Mouse (Mus musculus) kidney, adult 18-20 months (tissue): ENCODE measurements around the gene Mgat4e.
"Not testable (repeated sequence)": the region's sequence is repeated elsewhere in the genome, so short reads cannot be mapped to it uniquely, and the experiment has no call there.

Experiments used
- DNase-seq: peaks from one replicate; pipeline ENCODE4 v3.0.0; 2021

Gene Mgat4e

DNA sequence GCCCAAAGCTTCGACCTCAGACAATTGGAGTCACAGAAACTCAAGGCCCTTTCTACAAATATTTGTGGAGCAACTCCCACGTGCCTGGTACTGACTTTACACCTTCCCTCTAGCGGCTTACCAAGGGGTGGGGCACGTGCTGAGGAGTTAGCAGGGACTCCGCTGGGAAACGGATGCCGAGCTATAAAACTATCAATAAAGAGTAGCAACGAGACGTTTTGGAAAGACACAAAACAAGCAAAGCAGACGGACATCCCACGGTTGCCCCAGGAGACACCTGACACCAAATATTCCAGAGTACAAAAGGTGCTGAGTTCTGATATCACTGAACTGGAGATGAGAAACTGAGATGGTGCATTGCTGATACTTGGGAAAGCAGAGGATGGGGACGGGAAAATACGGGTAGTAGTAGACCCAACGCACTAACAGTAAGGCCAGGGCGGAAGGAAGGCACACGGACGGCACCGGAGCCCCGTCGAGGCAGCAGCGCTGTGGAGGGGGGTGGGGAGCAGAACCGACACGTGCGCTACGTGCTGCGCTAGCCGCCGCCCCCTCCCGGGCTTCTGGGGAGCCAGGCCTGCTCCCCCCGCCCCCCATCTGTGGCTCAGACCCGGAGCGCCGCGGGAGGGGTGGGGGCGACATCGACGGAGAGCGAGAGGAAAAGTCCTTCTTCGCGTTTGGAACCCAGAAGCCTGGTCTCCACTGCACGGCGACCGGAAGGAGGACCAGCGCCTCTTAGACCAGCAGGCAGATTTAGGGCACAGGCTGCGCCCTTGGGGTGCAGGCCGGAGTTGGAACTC lies 6.6 kb upstream of the Mgat4e start:
- peak; percentile 9 for DNase-seq

DNA sequence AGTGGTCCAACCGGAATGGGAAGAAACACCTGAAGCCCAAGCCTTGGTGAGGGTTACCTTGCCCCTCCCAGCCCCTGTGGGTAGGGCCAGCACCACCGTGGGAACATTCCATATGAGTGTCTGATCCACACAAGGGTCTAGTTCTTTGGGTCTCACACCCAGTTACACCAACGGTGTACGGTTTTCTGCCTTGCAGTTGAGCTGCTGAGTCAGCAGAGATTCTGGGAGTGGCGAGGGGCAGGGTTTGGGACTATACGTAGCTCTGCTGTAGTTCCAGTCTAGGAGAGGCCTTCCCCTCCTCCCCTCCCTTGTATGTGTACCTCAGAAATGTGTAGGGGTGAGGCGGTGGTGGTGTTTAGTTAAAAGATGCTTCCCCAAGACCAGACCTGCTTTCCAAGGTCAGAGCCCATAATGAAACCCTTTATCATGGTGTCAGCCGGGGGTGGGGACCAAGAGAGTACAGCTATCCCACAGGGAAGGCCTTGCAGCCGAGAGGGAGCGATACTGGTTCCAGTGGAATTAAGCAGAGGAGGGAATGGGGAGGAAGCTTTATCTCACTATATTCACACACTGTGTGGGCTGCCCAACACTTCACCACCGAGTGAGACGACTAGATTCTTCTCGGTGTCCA lies 5.9 kb upstream of the Mgat4e start:
- DNase-seq, result no peak

DNA sequence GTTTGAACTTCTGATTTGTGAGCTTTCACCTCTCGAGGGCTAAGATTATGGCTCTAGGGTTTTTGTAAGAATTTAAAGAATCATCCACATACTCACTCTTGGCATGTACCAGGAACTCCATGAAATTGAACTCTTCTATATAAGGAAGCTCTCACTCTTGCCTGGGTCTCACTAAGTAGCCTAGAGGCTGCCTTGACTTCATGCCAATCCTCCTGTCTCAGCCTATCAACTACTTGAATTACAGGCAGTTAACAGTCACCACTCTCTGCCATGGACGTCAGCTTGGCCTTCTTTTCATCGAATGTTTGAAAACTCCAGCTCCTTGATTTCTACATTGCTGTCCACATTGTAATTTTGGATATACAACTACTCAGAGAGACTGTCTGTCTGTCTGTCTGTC lies 2.9 kb upstream of the Mgat4e start:
- no peak for DNase-seq

DNA sequence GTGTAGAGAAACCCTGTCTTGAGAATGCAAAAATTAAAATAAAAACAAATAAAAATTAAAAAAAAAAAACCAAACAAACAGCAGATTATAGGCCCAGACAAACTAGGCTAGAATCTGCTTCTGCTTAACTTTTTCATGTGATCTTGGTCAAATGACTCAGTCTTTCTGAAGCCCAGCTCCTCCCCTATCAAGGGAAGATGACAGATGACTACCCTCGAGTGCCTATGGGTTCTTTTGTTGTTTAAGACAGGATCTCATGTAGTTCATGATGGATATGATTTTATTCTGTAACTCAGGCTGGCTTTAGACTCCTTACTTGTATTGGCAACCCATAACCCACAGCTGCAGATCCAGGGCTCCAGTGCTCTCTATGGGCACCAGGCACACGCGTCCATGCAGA lies 2.4 kb upstream of the Mgat4e start:
- no peak for DNase-seq

DNA sequence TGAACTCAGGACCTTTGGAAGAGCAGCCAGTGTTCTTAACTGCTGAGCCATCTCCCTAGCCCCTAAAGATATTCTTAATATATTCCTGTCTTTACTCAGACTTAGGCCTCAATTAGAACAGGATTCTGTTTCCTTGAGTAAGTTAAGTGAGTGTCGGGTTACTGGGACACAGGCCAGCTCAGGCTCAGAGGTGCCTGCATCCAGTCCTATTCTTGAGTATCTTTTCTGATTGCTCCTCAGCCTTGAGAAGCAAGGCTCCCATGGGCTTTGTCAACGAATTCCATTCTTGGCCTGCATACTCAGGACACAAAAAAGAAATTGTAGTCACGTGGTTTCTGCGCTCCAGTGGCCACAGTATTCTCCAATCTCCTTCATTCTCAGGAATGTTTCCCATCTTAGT lies 1.3 kb downstream of the Mgat4e start:
- DNase-seq, result no peak

DNA sequence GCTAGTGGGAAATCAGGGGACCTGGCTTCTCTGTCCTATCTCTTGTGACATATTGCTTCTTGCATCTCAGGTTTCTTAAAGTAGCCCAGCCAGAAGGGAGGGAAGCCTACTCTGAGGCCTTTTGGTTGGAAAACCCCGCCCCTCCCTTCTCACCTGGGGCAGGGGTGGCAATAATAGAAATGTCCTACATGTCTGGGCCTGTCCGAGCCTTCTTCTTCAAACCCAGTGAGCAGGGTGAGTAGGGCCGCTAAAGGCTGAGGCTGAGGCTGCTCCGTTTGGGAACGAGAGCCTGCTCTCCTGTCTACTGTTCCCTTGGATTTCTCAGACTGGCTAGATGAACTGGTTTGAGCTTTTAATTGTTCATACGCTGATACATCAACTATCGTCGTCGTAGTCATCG lies 8.9 kb downstream of the Mgat4e start:
- no peak for DNase-seq

DNA sequence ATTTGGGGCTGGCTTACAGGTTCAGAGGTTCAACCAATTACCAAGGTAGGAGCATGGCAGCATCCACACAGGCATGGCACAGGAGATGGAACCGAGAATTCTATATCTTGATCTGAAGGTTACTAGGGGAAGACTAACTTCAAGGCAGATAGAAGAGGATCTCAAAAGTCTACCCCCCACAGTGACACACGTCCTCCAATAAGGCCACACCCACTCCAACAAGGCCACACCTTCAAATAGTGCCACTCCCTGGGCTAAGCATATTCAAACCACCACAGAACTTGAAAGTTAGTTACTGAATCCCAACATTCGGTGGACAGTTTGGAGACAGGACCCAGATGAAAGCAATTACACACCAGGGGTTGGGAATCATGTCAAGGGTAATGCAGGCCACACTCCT lies 14.0 kb downstream of the Mgat4e start:
- DNase-seq, result no peak

DNA sequence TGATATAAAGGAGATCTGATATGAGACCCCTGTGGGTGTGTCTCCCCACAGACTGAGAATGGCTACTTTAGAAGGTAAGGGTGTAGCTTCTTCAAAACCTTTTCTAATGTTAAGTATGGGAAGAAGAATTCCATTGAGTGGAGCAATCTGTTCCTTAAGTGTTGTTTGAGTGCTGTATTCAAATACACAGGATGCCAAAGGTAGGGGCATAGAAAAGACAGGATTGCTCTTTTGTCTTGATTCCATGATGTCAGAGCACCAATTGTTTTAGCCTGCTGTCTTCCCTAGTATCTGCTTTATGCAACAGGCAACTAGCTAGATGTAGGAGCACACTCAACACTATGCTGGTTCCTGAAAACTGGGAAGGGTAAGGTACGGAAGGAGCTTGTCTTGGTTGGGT lies 14.4 kb downstream of the Mgat4e start:
- DNase-seq, result no peak

DNA sequence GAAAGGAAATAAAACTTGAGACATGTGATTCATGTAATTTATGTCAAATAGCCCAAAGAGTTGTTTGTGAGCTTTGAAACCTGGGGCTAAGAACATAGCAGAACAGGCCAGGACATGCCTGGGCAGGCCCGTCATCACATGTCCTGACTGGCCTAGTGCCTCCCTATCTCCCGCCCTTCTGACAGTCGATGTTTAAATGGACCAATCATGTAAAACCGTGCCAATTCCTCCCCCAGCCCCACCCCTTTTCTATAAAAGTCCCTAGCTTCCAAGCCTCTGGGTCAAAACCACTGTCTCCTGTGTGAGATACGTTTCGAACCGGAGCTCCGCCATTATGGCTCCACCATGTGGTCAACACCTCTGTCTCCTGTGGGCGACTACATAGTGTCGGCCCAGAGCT lies 15.8 kb downstream of the Mgat4e start:
- DNase-seq, result not testable (repeated sequence)

DNA sequence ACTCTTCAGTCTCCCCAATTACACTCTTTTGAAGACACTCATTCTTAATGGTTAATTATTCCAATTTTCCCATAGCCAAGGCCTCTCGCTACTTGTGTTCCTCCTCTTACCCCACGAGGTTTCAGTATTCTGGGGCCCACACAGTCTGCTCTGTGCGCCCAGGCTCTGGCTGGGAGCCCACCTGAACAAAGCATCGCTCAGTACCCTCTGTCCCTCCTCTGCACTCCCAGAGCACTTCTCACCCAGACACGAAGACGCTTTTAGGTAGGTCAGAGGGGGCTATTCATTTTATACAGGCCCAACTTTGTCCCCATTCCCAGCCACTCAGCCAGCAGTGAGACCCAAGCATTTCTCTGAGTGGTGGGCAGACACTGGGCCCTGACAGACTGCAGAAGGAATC lies 18.9 kb downstream of the Mgat4e start:
- DNase-seq, result no peak

DNA sequence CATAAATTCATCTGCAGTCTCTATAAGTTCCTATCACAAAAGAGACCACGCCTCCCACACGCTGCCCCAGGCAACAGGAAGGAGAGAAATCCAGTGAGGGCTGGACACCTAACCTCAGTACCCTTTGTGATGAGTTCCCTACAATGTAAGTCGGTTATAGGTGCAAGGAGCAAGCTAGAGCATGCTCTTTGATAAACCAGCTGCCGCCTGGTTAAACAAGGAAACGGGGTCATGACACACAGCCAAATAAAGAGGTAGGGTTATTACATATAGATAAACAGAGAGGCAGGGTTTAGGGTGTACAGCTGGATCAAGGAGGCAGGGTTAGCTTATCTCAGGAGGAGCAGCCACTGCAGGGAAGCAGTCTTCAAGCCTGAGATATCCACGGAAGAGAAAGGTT lies 22.7 kb downstream of the Mgat4e start:
- DNase-seq, result no peak

DNA sequence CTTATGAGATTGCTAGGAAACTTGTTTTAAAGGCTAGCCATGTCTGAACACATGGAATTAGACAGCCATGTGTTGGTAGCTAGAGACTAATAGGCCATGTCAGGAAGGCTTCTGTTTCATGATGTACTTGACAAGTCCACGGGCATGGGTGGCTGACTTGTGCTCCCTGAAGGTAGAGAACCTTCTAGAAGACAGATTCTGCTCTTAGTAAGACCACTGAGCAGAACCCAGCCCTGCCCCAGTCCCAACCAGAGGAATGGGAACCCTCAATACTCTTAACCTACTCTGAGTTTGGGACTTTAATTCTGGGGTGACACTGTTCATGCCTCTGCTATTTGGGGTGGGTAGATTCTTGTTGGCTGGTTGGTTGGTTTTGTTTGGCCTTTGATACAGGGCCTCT lies 24.5 kb downstream of the Mgat4e start:
- DNase-seq, result no peak

DNA sequence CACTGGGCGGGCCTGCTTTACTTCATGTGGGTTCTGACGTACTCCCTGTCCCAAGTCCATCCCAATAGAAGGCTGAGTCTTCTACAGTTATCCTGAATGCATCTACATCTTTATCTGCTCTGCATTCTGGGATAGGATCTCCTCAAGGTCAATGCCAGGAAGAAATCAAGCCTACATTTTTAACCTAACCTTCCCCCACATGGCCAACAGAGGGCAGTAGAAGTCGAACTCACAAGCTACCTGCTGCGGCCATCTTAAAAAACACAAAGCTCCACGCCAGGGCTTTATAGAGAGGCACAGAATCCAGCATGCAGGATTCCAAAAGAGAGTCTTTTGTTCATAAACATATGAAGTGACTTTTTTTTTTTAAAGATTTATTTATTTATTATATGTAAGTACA lies 25.1 kb downstream of the Mgat4e start:
- DNase-seq, result no peak

DNA sequence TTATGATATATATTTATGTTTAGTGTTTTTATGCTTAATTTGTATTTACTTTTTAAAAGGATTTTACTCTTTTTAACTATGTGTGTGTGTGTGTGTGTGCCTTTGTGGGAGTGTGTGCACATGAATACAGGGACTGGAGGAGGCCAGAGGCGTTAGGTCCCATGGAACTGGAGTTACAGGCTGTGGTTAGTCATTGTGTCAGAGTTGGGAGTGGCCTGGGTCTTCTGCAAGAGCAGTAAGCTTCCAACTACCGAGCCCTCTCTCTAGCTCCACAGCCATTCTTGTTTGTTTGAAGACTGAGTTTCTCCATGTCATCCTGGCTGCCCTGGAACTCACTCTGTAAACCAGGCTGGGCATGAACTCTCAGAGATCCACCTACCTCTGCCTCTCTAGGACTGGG lies 27.2 kb downstream of the Mgat4e start:
- DNase-seq, result no peak

DNA sequence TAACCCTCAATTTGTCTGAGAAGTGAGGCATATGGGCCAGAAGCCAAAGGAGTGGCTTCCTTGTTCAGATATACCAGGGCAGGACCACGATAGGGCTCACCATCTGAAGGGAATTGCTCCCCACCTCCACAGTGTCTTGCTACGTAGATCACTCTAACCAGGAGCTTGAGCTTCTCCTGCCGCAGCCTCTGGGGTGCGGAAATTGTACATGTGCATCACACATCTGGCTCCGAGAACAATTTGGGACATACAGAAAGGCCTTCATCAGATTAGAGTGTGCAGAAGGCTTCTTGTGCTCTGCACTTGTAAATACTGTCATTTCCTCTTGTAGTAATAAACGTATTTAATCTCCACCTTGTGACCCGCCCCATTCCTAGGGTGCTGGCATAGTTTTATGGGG lies 28.3 kb downstream of the Mgat4e start:
- DNase-seq, result no peak

DNA sequence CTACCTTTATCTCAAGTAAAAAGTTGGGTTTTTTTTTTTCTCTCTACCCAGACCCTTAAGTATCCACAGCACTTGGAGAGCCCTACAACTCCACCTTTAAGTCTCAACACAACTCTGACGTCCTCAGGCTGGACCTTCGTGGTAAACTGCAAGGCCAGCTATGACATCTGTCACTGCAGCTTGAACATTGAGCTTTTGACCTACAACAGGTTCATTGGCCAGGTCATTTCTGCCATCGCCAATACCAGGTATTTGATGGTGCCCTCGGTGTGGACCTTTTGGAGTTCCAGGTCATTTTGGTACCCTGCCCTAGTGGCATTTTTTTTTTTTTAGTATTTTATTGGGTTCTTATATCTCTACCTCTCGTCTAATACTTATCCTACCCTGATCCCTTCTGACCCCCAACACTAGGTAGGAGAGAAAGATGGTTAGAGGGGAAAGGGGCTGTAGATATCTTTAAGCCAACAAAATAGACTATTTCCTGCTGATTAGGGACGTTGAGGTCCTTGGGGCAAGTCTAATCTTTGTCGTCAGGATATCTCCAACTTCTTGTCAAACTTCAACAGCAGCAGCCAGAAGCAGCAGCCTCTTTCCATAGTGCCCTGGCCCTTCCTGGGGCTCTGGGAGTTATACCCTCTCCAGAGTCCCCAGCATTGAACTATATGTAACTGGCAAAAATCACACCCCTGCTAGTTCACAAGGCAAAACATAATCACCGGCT lies 29.3 kb downstream of the Mgat4e start:
- no peak for DNase-seq

DNA sequence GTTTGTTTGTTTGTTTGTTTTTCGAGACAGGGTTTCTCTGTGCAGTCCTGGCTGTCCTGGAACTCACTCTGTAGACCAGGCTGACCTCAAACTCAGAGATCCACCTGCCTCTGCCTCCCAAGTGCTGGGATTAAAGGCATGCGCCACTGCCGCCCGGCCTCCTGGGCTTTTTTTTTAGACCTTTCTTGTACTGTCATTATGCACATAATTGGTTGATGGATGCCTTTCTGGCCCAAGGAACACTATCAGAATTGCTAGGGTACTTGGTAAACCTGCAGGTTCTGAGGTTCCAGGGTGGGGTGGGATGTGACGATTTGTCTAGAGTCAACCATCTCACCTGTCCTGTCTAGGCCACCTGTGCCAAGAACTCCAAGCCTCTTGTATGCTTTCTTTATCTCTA lies 30.3 kb downstream of the Mgat4e start:
- not testable (repeated sequence) for DNase-seq

DNA sequence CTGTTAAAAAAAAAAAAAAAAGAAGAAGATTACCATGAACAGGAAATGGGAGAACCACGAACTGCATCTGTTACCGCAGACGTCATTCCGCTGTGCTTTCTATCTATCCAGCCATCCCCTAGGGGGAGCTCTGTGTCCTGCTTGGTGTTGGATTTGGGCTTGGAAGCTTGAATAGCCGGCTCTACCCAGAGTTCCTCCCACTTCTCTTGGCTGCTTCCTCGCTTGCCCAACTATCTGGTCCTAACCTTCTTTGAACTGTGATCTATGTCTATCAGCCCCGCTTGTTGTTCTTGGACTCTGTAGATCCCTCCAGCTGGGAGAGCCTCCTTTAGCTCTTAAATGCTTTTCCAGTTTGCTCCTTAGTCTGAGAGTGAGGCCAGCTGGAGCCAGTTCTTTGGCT lies 30.8 kb downstream of the Mgat4e start:
- peak; percentile 81 for DNase-seq

DNA sequence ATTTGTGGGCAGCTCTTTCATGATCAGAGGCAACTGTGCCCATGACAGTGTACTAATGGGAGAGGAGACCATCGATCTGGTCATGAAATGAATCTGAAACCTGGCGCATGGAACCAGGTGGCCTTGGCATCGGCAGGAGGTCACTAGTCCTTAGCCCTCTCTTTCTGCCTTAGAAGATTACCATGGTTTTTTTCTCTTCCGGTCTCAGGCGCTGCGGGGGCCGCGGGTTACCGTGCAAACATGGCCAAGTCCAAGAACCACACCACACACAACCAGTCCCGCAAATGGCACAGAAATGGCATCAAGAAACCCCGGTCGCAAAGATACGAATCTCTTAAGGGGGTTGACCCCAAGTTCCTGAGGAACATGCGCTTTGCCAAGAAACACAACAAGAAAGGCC lies 31.6 kb downstream of the Mgat4e start:
- not testable (repeated sequence) for DNase-seq

DNA sequence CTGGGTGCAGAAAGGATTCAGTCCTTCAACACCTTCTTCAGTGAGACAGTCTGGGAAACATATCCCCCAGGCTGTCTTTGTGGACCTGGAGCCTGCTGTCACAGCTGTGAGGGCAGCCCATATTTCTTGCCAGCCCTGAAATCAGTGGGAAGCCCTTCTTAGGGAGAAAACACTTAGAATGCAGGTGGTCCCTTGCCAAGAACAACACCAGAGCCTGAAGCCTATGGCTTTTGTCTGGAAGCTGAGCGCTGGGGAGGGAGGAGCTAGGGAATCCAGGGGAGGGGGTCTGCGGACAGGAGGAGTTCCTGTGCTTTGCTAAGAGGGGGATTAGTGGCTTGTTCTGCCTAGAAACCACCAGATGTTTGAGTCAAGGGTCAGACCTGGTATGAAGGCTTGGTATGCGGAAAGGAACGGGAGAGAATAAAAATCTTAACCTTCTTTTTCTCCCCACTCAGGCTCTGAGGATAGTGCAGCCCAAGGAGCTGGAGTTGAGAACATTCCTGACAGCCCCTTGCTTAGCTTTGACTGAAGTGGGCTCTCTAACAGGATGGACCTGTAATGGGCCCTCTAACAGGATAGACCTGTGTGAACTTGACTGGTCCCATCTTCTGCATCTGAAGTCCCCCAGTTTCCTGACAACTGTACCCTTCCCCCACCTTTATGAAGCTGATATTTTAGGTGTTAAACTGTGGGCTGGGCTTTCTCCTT lies 32.8 kb downstream of the Mgat4e start:
- no peak for DNase-seq

DNA sequence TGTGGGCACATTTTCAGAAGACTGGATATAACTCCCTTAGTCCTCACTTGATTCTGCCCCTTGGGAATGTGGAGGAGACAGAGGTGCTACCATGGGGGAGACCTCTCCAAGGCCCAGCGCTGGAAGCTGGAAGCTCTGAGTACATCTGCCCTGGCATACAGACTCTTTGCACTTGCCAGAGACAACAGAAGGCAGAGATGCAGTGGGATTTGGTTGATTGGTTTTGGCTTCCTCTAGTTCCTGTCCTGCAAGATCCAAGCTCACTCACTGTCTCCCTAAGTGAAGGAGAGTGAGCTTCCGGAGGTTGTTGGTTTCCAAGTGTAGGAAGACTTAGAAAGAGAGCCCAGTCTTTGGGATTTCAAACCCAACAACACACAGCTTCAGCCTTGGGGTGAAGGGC lies 33.6 kb downstream of the Mgat4e start:
- no peak for DNase-seq

DNA sequence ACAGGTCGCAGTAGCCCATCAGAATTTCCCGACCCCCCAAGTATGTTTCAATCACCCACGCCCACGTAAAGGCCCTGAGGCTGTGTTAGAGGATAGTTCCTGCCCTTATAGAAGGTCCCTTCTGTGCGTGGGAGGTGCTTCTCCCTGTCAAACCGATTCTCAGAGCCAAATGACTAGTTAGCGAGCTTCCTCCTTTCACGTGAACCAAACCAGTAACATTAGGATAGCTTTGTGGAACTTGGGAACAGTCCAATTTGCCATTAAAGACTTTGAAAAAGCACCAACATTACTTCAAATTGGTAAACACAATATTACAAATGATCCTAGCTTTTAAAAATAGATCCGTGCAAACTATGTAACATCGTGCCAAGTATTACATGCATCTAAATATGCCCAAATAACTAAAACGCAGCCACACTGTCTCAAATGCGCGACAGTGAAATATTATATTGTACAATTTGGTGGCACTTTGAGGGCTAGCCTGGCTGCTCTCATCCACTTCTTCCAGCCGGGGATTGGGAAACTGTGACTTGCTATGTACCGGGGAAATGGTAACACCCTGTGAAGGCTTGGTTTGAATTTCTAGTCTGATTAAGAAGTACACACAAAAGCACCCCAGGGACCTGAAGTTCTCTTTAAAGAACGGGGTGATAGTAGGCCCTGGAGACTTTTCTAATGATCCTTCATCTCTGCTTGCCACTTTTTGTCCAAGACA lies 35.4 kb downstream of the Mgat4e start:
- DNase-seq, result no peak

DNA sequence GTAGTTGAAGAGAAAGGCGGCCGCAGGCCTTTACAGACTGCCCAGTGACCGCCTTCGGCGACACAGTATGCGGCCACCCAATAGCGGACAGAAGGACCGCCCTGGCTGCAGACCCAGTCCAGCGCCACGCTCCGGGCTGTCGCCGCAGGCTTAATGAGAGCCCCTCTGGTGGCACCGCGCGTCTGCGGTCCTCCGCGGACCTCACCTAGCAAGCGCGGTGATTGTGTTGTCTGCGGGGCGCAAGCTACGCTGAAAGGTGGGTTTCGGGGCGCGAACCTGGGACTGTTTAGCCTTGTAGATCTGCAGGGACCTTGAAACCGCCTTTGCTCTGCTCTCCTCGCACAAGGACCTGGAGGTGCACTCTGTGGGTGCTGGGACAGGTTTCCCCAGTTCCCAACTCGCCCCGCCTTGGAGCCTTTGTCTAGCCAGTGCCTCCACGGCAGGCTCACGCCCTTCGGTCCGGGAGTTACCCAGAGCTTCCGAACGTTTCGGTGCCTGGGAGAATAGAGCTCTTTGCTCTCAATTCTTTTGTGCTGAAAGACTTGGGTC lies 36.1 kb downstream of the Mgat4e start:
- DNase-seq, result peak; percentile 23
